Mouse (Mus musculus): ENCODE data around the gene Prickle1.

- TF ChIP-seq GABPA (IDR thresholded peaks at IDR 0.05; ENCODE audit: insufficient replicate concordance, low read depth, low read length) (no peak), ZNF384 (IDR thresholded peaks at IDR 0.05; ENCODE audit: low read depth, low read length) (no peak), ETS1 (conservative IDR thresholded peaks at IDR 0.05; ENCODE audit: low read depth, low read length) (no peak), MAZ (IDR thresholded peaks at IDR 0.05; ENCODE audit: low read depth, low read length) (no peak), USF2 (conservative IDR thresholded peaks at IDR 0.05; ENCODE audit: low read depth, low read length) (no peak), CTCF (conservative IDR thresholded peaks at IDR 0.05 in 1 of 2, IDR thresholded peaks at IDR 0.05 in 1 of 2; ENCODE audit: low read depth in 2 of 2, low read length in 2 of 2) (no peak), PAX5 (IDR thresholded peaks at IDR 0.05; ENCODE audit: low read length) (no peak)
These were observed 70.3 kb downstream of the Prickle1 start for GRCm38 (mm10) chr15:93525305-93525917.
